Mouse (Mus musculus) liver, embryonic 13.5 days (tissue): ENCODE results near the gene Iqcn. TPM values are rescaled to one million over a fixed set of nuclear protein-coding genes. Genes with fewer than 3 reads are reported as not detected.

Source experiments
- ATAC-seq: fragments of 200-750 bp; cut with Nextera tagmentation; 2 replicates; pipeline ENCODE4 v1.8.0; 2017; ENCODE audit warnings: low read depth, mild to moderate bottlenecking, moderate number of reproducible peaks, moderate library complexity
- DNase-seq: peaks from one replicate; pipeline ENCODE4 v3.0.0; 2022
- H3K27ac ChIP-seq: fragments of 300-500 bp; sonication (generic); 2 replicates; pipeline ENCODE4 v1.5.1; 2015; ENCODE audit warnings: moderate library complexity, mild to moderate bottlenecking, inconsistent platforms
- H3K27me3 ChIP-seq: fragments of 300-500 bp; sonication (generic); 2 replicates; pipeline ENCODE4 v1.6.1; 2015; ENCODE audit warnings: mild to moderate bottlenecking, inconsistent platforms
- H3K36me3 ChIP-seq: fragments of 300-500 bp; sonication (generic); 2 replicates; pipeline ENCODE4 v1.6.1; 2015; ENCODE audit warnings: mild to moderate bottlenecking, inconsistent platforms
- H3K4me1 ChIP-seq: fragments of 300-500 bp; sonication (generic); replicated peaks from 2 replicates; pipeline ENCODE4 v1.6.1; 2015; ENCODE audit warnings: inconsistent platforms
- H3K4me2 ChIP-seq: fragments of 300-500 bp; sonication (generic); 2 replicates; pipeline ENCODE4 v1.6.1; 2015; ENCODE audit warnings: inconsistent platforms, mild to moderate bottlenecking, moderate library complexity
- H3K4me3 ChIP-seq: fragments of 300-500 bp; sonication (generic); replicated peaks from 2 replicates; pipeline ENCODE4 v1.5.1; 2015; ENCODE audit warnings: mild to moderate bottlenecking, inconsistent platforms
- H3K9ac ChIP-seq: fragments of 300-500 bp; sonication (generic); 2 replicates; pipeline ENCODE4 v1.6.1; 2015; ENCODE audit warnings: mild to moderate bottlenecking, inconsistent platforms
- H3K9me3 ChIP-seq: fragments of 300-500 bp; sonication (generic); replicated peaks from 2 replicates; pipeline ENCODE4 v1.6.1; 2016; ENCODE audit warnings: inconsistent platforms
- WGBS: fragments of 180-500 bp; shearing (Covaris S2); methylation state at CpG from one replicate; pipeline ENCODE4 v1.1.7; 2015; ENCODE audit not compliant: insufficient replicate concordance; 5-methylcytosine and 5-hydroxymethylcytosine counted together
- polyA plus RNA-seq: library from polyadenylated mRNA; unstranded; fragments of >200 nt; fragmentation: Nextera tagmentation; extraction: Ambion mirVana; gene quantifications from 2 replicates; pipeline ENCODE4 v1.2.1, GENCODE M21; 2015

The Iqcn gene
- polyA plus RNA-seq, 1 experiment from 2014 or later = not detected

DNA sequence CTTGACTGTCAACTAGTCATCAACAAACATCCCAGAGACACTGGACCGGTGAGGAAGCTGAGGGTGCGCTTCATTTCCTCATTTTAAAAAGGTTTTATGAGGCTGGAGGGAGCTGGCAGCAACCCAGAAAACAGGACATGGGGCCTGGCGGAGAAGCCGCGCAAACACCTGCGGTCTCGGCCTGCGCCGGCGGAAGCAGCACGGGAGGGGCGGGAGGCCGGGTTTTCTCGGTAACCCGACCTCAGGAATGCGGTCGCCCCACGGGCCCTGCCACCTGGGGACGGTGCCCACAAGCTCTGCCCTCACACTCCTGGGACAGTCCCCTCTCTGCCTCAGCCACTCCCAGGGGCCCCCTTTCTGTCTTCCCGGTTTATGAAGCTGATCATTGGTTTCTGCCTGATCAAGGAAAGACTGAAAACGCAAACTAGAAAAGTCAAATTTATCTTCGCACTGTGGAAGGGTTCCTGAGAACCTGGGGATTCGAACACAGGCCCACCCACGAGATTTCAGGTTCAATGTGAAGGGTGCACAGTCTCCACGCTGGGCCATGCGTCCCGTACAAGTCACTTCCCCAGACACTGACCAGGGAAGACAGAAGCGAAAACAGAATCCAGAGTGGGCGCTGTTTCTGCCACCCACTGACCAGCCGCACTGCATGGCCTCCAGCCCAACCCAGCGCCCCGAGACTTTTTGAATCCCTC, 7.8 kb upstream of the Iqcn start:
- Histone ChIP-seq H3K4me2 (peak overlapping the region; percentile 72), H3K4me1 (peaks cover 66% of the 10 kb centered on the region), H3K27me3 (peaks cover 5% of the 10 kb centered on the region), H3K4me3 (peak overlapping the region; percentile 26), H3K36me3 (no peaks in the 10 kb centered on the region), H3K9ac (peak overlapping the region; percentile 79), H3K27ac (peak overlapping the region; percentile 91), H3K9me3 (no peaks in the 10 kb centered on the region)
- no peak for DNase-seq
- no peak for ATAC-seq
- WGBS = 20% methylated on average over 32 of the region's 32 CpGs

DNA sequence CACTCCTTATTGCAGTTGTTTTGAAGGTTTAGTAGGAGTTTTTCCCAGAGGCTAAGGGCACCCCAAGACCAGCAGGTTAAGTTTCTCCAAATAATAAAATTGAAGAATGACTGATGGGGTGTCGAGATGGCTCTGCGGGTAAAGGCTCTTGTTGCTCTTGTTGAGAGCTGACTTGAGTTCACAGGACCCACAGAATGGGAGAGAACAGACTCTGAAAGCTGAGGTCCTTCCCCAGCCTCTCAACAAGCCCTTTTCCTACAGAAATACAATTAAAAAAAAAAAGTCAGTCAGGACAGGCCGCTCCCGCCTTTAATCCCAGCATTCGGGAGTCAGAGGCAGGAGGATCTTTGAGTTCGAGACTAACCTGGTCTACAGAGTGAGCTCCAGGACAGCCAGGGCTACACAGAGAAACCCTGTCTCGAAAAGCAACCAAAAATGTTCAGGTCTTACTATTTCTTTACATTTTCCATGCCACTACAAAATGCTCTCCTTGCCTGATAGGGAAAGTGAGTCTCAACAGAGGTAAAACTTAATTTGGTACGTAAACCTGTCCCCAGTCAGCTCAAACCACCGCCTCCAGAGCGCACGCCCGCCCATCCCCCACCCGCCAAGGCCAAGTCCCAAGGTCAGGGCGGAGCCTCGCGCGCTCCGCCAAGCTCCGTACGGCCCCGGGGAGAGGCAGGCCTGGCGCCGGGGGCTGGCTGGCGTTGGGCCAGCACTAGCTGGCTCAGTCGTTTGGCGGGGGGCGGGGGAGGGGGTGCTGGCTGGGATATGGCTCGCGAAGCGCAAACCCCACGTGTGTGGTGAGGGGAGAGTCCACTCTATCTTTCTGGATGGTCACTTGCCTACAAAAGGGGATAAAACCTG, 7.0 kb upstream of the Iqcn start:
- ATAC-seq = peak; percentile 54
- H3K4me3 ChIP-seq = peak overlapping the region; percentile 46
- 3% methylated on average over 31 of the region's 31 CpGs for WGBS

GRCm38 (mm10) chr8:70696946-70697345, 6.3 kb upstream of the Iqcn start:
- no peak for ATAC-seq
- H3K4me2 ChIP-seq = peak overlapping the region; percentile 72
- 50% methylated on average over 4 of the region's 4 CpGs for WGBS
- DNase-seq = no peak
- H3K36me3 ChIP-seq = no peaks in the 10 kb centered on the region
- peak overlapping the region; percentile 91 for H3K27ac ChIP-seq
- peak overlapping the region; percentile 46 for H3K4me3 ChIP-seq
- H3K9me3 ChIP-seq = no peaks in the 10 kb centered on the region
- peaks cover 4% of the 10 kb centered on the region for H3K27me3 ChIP-seq
- peak overlapping the region; percentile 79 for H3K9ac ChIP-seq
- peaks cover 72% of the 10 kb centered on the region for H3K4me1 ChIP-seq

More for the DNA sequence above, 7.0 kb upstream of the Iqcn start:
- Histone ChIP-seq H3K9me3 (no peaks in the 10 kb centered on the region), H3K27me3 (peaks cover 5% of the 10 kb centered on the region), H3K9ac (peak overlapping the region; percentile 79), H3K27ac (peak overlapping the region; percentile 91), H3K4me2 (peak overlapping the region; percentile 72), H3K36me3 (no peaks in the 10 kb centered on the region), H3K4me1 (peaks cover 72% of the 10 kb centered on the region)
- DNase-seq = peak; percentile 66

- no peaks in the 10 kb centered on the region for H3K36me3 ChIP-seq
- DNase-seq (no peak), ATAC-seq (no peak)
- WGBS = 62% methylated on average over 12 of the region's 12 CpGs
- peak overlapping the region; percentile 72 for H3K4me2 ChIP-seq
- H3K27ac ChIP-seq = peak overlapping the region; percentile 91
- H3K9me3 ChIP-seq = no peaks in the 10 kb centered on the region
- no peaks in the 10 kb centered on the region for H3K27me3 ChIP-seq
- peak overlapping the region; percentile 61 for H3K4me3 ChIP-seq
- peak overlapping the region; percentile 79 for H3K9ac ChIP-seq
- H3K4me1 ChIP-seq = peaks cover 72% of the 10 kb centered on the region
These were observed 5.6 kb upstream of the Iqcn start for GRCm38 (mm10) chr8:70697366-70698250.

- Histone ChIP-seq H3K27me3 (no peaks in the 10 kb centered on the region), H3K36me3 (no peaks in the 10 kb centered on the region), H3K9me3 (no peaks in the 10 kb centered on the region), H3K9ac (peak within 1 kb of the TSS; percentile 99), H3K27ac (peak within 1 kb of the TSS; percentile 97), H3K4me3 (peak within 1 kb of the TSS; percentile 93), H3K4me2 (peak within 1 kb of the TSS; percentile 98), H3K4me1 (peaks cover 68% of the 10 kb centered on the region)
- peak; percentile 83 for ATAC-seq
- 1% methylated on average over 58 of the region's 69 CpGs for WGBS
- DNase-seq = peak; percentile 98
These were observed 4.7 kb upstream of the Iqcn start, which contains the start of gene Jund for GRCm38 (mm10) chr8:70698310-70699109. Gene Jund, plus strand, starts transcription at chr8:70698949.

- Histone ChIP-seq H3K4me3 (peak overlapping the region; percentile 93), H3K4me2 (peak overlapping the region; percentile 98), H3K9ac (peak overlapping the region; percentile 99), H3K27me3 (no peaks in the 10 kb centered on the region), H3K9me3 (no peaks in the 10 kb centered on the region), H3K36me3 (no peaks in the 10 kb centered on the region), H3K27ac (peak overlapping the region; percentile 97), H3K4me1 (peaks cover 61% of the 10 kb centered on the region)
- peak; percentile 13 for ATAC-seq
- DNase-seq = peak; percentile 63
- WGBS = under 1% methylated on average over 89 of the region's 89 CpGs
These were observed 4.0 kb upstream of the Iqcn start for GRCm38 (mm10) chr8:70699116-70699833.

- H3K36me3 ChIP-seq = no peaks in the 10 kb centered on the region
- WGBS = 2% methylated on average over 59 of the region's 59 CpGs
- DNase-seq = peak; percentile 70
These were observed 3.3 kb upstream of the Iqcn start for GRCm38 (mm10) chr8:70699834-70700554.

GRCm38 (mm10) chr8:70700555-70700922, 2.7 kb upstream of the Iqcn start:
- under 1% methylated on average over 20 of the region's 20 CpGs for WGBS
- Histone ChIP-seq H3K9me3 (no peaks in the 10 kb centered on the region), H3K27me3 (no peaks in the 10 kb centered on the region), H3K4me3 (peak overlapping the region; percentile 93), H3K4me1 (peaks cover 50% of the 10 kb centered on the region), H3K4me2 (peak overlapping the region; percentile 98), H3K36me3 (no peaks in the 10 kb centered on the region), H3K9ac (peak overlapping the region; percentile 99), H3K27ac (peak overlapping the region; percentile 97)
- DNase-seq (peak; percentile 80), ATAC-seq (peak; percentile 7; the same call in 1 of the 2 replicates)

More at GRCm38 (mm10) chr8:70699834-70700554, 3.3 kb upstream of the Iqcn start:
- ATAC-seq = no peak
- H3K4me1 ChIP-seq = peaks cover 56% of the 10 kb centered on the region
- no peaks in the 10 kb centered on the region for H3K9me3 ChIP-seq
- peak overlapping the region; percentile 99 for H3K9ac ChIP-seq
- peak overlapping the region; percentile 93 for H3K4me3 ChIP-seq
- H3K27ac ChIP-seq = peak overlapping the region; percentile 97
- H3K4me2 ChIP-seq = peak overlapping the region; percentile 98
- H3K27me3 ChIP-seq = no peaks in the 10 kb centered on the region
